Mouse (Mus musculus) erythroid progenitor cell, adult 5-6 weeks (primary cell): ENCODE results near the gene Brd3os. TPM values are rescaled to one million over a fixed set of nuclear protein-coding genes. Genes with fewer than 3 reads are reported as not detected.

Experiments used
- ATAC-seq: replicated peaks from 2 replicates; pipeline ENCODE4 v1.8.0; 2016; ENCODE audit warnings: moderate number of reproducible peaks, mild to moderate bottlenecking, moderate TSS enrichment, inconsistent platforms; ENCODE audit not compliant: poor library complexity, low FRiP score, severe bottlenecking
- total RNA-seq, 2 experiments: library from RNA; stranded (forward) in 1 of 2; stranded (reverse) in 1 of 2; fragments of 150-400 nt in 1 of 2; fragments of 186-747, 209-891 nt in 1 of 2; gene quantifications; 2 replicates each; pipeline versions ENCODE4 v1.2.3 to v1.2.4; 2015 to 2017; ENCODE audit warnings: low replicate concordance in 2 of 2

Brd3os gene
- total RNA-seq, 2 experiments from 2014 or later = not detected

DNA sequence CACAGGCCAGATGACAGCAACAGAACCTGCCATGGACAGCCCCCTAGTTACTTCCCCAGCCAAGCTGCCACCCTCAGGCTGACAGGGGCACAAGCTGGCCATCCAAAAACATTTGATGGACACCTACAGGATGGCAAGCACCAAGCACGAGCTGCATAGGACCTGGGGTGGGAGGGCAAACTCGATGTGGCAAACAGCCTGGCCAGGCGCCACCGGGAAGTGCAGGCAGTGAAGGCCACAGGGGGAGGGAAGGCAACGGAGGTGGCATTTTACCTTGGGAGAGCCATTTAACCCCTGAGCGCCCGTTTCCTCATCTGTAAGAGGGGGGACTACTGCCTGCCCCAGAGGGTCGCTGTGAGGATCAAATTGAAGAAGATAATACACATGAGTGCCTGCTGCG, 18.5 kb downstream of the Brd3os start:
- ATAC-seq = no peak

DNA sequence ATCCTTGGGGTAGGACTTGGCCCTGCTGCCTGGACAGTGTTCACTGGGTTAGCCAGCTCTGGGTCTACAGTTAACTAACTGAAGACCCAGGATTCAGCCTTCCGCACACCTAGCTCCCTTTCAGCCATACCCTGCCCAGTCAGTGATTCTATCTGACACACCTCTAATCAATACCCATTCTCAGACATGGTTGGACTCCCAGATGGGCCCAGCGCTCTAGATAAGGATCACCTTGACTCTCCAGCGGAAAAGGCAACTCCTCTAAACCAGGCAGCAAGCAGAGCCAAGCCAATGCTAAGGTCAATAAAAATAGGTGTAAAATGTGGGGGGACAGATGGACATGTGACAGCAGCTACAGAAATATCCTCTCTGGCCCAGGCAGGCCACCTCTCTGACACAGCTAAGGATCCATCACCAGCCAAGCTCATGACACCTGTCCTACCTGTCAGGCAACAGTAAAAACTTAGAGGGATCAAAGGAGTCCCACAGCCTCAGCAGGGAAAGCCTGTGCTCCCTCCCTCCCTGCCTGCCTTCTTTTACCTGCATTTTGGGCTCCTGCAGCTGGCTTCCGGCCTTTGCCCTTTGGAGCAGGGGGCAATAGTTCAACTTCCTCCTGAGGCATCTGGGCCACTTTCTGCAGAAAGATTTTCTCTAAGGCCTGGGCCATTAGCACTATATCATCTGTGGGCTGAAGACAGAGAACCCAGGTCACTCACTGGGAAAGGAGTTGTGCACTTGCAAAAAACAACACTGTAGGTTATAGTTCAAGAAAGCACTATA, 19.9 kb downstream of the Brd3os start:
- no peak for ATAC-seq

GRCm38 (mm10) chr2:27462901-27463300, 20.8 kb downstream of the Brd3os start:
- no peak for ATAC-seq

GRCm38 (mm10) chr2:27469292-27469990, 27.3 kb downstream of the Brd3os start:
- no peak for ATAC-seq

DNA sequence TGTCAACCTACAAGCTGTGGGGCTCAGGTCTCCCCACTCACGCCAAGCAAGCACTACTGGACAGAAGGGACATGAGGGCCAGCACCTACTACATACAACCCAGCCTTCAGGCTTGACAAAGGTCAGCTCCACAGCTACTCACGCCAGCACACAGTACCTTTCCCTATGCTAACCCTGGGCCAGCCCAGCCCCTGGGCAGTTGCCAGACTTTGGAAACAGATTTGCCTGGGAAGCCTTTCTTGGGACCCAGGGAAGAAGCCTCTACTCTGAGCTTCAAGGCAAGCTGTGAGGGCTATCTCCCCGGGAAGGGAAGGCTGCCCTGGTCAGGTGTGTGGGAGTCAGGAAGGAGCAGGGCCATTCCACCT, 27.8 kb downstream of the Brd3os start:
- ATAC-seq = no peak

DNA sequence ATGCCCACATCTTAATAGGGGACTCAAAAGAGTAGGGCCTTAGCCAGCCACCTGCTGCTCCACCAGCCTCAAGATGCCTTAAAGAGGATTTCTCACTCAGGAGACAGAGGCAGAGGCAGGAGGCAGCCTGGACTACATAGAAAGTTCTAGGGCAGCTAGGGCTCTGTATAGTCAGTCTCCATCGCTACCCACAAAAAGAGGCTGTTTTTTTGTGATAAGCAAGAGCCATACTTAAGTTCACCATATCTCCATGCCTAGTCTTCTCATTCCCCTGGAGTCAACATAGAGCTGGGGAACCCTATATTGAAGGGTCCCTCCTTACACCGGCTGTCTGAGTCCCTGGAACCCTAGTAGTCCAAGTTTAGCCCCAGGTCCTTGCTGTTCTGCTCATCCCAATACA, 28.4 kb downstream of the Brd3os start:
- ATAC-seq = peak; percentile 51; the same call in 1 of the 2 replicates

GRCm38 (mm10) chr2:27471170-27471584, 29.1 kb downstream of the Brd3os start:
- no peak for ATAC-seq

- ATAC-seq = no peak
These were observed 31.1 kb downstream of the Brd3os start for GRCm38 (mm10) chr2:27473061-27473765.

DNA sequence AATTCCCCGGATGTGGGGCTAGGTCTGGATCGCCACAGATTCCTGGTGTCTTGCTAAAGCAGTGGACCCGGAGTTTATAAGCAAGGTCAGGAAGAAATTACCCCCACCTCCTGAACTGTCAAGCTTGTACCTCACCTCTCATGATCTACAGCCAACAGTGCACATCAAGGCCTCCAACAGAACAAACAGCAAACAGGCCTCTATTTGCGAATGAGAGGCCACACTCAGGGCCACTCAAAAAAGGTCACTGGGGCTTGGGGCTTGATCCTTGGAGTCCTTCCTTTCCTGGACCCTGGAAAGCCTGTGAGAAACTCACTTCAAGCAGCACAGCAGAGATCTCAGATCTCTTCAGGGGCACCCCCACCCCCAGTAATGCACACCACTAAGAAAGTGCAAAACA, 31.8 kb downstream of the Brd3os start:
- no peak for ATAC-seq

GRCm38 (mm10) chr2:27474621-27475484, 32.7 kb downstream of the Brd3os start:
- 0 out of 2 replicates have a peak, but pooled peaks have one; percentile 23 for ATAC-seq

DNA sequence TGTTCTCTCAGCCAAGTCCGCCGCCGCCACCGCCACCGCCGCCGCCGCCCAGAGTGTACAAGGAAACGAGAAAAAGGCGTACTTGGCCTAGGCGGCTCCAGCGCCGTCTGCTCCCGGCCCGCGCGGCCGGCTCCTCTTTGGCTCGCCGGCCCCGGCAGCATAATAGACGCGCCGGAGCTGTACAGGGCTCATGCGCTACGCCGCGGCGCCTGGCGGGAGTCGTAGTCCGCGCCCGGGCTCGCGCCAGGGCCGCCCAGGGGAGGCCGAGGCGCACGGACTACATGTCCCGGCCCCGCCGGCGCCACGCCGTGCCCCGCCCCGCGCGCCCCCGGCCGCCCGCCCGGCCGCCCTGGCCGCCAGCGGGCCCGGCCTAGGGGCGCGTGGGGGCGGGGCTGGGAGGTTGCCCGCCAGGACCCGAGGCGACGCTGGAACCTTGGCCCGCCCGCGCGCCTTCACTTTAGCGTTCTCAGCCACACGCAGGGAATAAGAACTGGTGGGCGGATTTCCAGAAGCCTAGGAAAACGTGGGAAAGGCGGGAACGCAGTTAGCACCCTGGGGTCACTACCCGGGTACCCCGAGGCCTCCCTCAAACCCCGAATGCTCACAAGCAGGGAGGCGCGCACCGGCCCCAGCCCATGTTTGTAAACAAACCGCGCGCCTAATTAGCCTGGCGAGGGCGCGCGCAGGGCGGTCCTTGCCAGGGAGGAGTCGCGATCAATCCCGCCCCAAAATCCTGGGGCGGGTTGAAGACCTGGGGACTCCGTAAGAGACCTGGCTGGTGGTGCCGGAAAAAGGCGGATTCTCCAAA, 33.6 kb downstream of the Brd3os start:
- peak; percentile 83 for ATAC-seq

GRCm38 (mm10) chr2:27476303-27477192, 34.4 kb downstream of the Brd3os start:
- no peak for ATAC-seq

- no peak for ATAC-seq
These were observed 37.7 kb downstream of the Brd3os start for GRCm38 (mm10) chr2:27479821-27480220.

DNA sequence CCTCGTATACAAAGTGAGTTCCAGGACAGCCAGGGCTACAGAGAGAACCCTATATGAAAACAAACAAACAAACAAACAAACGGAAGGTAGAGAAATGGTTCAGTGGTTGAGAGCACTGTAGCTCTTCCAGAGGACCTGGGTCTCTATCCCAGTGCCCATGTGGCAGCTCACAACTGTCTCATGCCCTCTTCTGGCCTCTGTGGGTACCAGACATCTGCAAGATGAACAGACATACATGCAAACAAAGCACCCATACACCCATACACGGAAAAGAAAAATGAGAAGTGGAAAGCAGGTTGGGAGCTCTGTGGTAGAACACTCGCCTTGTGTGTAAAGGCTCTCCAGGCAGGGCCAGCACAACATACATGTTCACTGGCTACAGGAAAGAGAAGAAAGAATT, 38.2 kb downstream of the Brd3os start:
- ATAC-seq = no peak

GRCm38 (mm10) chr2:27482265-27482861, 40.2 kb downstream of the Brd3os start:
- no peak for ATAC-seq

DNA sequence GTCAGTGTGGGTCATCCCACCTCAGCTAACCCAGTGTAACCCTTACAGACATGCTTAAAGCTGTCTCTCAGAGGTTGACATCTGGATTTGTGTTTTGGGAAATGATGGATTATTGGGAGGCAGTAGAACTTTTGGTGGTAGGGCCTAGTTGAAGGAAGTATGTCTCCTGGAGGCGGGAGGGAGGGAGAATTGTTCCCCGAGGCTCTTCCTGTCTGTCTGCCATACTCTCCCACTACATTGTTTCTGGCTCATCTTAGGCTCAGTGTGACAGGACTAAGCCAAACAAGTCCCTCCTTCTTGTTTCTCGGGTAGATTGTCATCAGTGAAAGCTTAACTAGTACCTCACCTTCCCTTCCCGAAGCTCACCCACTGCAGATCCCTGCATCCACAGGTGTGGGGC, 44.6 kb downstream of the Brd3os start:
- ATAC-seq = no peak

- no peak for ATAC-seq
These were observed 45.4 kb downstream of the Brd3os start for GRCm38 (mm10) chr2:27487336-27488049.
